In the genomic region with DNA sequence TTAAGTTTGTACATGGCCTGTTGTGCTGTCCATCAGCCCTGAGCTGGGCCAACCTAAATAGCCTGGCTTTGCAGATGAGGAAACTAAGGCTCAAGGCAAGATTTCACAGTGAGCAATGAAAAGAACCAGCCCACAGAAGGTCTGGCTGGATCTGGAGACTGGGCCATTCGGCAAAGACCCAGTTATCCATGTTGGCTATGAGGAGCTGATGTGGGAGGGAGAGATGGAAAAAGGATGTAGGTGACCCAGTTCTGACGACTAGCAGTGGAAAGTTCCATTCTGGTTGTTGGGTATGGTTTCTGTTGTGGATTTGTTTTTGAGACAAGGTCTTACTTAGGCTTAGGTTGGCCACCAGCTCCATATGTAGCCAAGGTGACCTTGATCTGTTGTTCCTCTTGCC, we compare ENCODE assay signal across 30 mouse cellular contexts. TPM values are rescaled to one million over a fixed set of nuclear protein-coding genes. Genes with fewer than 3 reads are reported as not detected.
"Had no signal": no experiment of that assay in that cellular context is flagged by ENCODE, and none has a peak within 500 bp of the region (broad histone marks: within the 10 kb centered on the region; RNA-seq: fewer than 3 reads in every experiment).

No protein-coding gene starts in this region.

- H3K4me2 ChIP-seq: kidney, embryonic 15.5 days; limb, embryonic 12.5 days; limb, embryonic 15.5 days; liver, embryonic 11.5 days; lung, embryonic 14.5 days; midbrain, embryonic 13.5 days; stomach, embryonic 15.5 days had no signal

- H3K9ac ChIP-seq: kidney, embryonic 15.5 days; limb, embryonic 12.5 days; limb, embryonic 15.5 days; liver, embryonic 14.5 days; liver, postnatal 0 days; lung, embryonic 14.5 days; midbrain, embryonic 13.5 days; stomach, embryonic 15.5 days had no signal

- ATAC-seq: liver, postnatal 0 days; midbrain, embryonic 13.5 days; midbrain, embryonic 16.5 days had no signal

- H3K27ac ChIP-seq: kidney, embryonic 15.5 days; limb, embryonic 12.5 days; limb, embryonic 15.5 days; liver, embryonic 14.5 days; midbrain, embryonic 10.5 days; midbrain, embryonic 13.5 days; stomach, embryonic 15.5 days had no signal

- H3K27me3 ChIP-seq: kidney, embryonic 15.5 days; limb, embryonic 12.5 days; limb, embryonic 15.5 days; megakaryocyte, embryonic 14.5 days; midbrain, embryonic 13.5 days; stomach, embryonic 15.5 days had no signal

- H3K4me1 ChIP-seq: limb, embryonic 12.5 days; limb, embryonic 15.5 days; midbrain, embryonic 10.5 days; midbrain, embryonic 13.5 days; stomach, embryonic 15.5 days had no signal

- H3K4me3 ChIP-seq: kidney, embryonic 15.5 days; limb, embryonic 12.5 days; limb, embryonic 15.5 days; megakaryocyte, embryonic 14.5 days; midbrain, embryonic 10.5 days; midbrain, embryonic 13.5 days; stomach, embryonic 15.5 days had no signal

- H3K9me3 ChIP-seq: kidney, embryonic 15.5 days; limb, embryonic 12.5 days; limb, embryonic 15.5 days; megakaryocyte, embryonic 14.5 days; midbrain, embryonic 10.5 days; midbrain, embryonic 13.5 days; stomach, embryonic 15.5 days had no signal

- DNase-seq: kidney, adult 11 months; kidney, adult 8-10 months; kidney, postnatal 10 days; kidney, postnatal 36 days; left cerebral cortex, postnatal 4 days; liver, postnatal 0 days; lung, embryonic 14.5 days; lung, postnatal 10 days; lung, postnatal 36 days; right cerebral cortex, postnatal 4 days; thymus, adult 18-20 months; thymus, postnatal 36 days had no signal

RNA-seq across cellular contexts. Expression of a gene that starts 44.7 kb away (rescaled TPM):
- total RNA-seq: layer of hippocampus, postnatal 25 days; left cerebral cortex, adult 18-20 months; left cerebral cortex, postnatal 10 days; left cerebral cortex, postnatal 4 days; monocyte, adult 5-6 weeks had no signal
- polyA plus RNA-seq: kidney, embryonic 15.5 days; limb, embryonic 12.5 days; limb, embryonic 15.5 days; liver, embryonic 11.5 days; liver, embryonic 14.5 days; liver, postnatal 0 days; lung, embryonic 14.5 days; midbrain, embryonic 10.5 days; midbrain, embryonic 13.5 days; midbrain, embryonic 16.5 days; neural tube, embryonic 11.5 days; neural tube, embryonic 14.5 days; stomach, embryonic 15.5 days; testis, adult 2 months; urinary bladder, adult 2 months had no signal
